Mouse (Mus musculus): ENCODE results near the gene Plgrkt. TPM values are rescaled to one million over a fixed set of nuclear protein-coding genes. Genes with fewer than 3 reads are reported as not detected.

The Plgrkt gene
- polyA plus RNA-seq, 1 experiment from 2014 or later, result 237 TPM

- Histone ChIP-seq H3K9ac (ENCODE audit: low read depth, low read length) (no peak overlapping the region), H3K27ac (ENCODE audit: low read length) (no peak overlapping the region), H3K4me3 (ENCODE audit: low read length) (no peak overlapping the region), H3K36me3 (ENCODE audit: control insufficient read depth, insufficient read depth, low read length) (peaks cover 2% of the 10 kb centered on the region; the same call in 1 of the 2 replicates), H3K4me1 (ENCODE audit: control insufficient read depth, insufficient read depth, low read length) (no peaks in the 10 kb centered on the region), H3K9me3 (ENCODE audit: control insufficient read depth, low read length) (no peaks in the 10 kb centered on the region), H3K4me2 (ENCODE audit: low read depth, low read length) (no peak overlapping the region), H3K27me3 (replicated peaks; ENCODE audit: control insufficient read depth, insufficient read depth, low read length) (no peaks in the 10 kb centered on the region)
- no peak for ATAC-seq
Measured at GRCm38 (mm10) chr19:29344868-29345267, 22.3 kb downstream of the Plgrkt start.

DNA sequence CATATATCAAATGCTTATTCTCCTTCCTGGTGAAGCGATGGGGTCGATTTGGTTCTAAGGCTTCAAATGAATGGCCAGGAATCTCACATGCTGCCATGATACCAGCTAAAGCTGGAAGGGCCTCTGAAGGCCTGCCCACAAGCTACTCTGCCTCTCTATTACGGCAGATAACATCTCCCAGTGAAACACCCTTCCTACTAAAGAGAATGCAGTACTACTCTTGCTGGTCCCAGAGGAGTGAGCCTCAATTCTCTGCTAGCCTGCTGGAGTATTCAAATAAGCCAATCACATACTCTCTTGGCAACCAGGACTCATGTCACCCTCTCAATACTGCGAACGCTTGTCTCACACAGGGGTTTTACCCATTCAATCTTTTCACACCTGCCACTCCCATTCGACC, 24.9 kb downstream of the Plgrkt start:
- WGBS, result 83% methylated on average over 6 of the region's 6 CpGs
- ATAC-seq, result no peak

DNA sequence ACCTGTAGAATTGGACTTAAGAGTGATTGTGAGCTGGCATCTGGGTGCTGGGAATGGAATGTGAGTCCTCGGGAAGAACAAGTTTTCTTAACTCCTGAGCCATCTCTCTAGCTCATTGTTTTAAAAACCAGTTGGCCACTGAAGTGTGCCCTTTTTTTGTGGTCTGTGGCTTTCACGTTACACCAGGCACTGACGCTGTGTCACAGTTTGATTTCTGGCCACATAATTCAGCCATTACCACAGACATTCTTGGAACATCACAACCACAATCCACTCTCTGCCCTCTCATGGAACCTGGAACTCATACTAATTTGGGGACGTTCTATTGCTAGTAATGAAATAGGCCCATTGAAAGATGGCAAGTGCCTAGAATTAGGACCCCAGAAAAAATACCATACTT, 26.2 kb downstream of the Plgrkt start:
- no peak overlapping the region for H3K9ac ChIP-seq (ENCODE audit: low read depth, low read length)
- H3K4me2 ChIP-seq (ENCODE audit: low read depth, low read length), result no peak overlapping the region
- H3K4me3 ChIP-seq (ENCODE audit: low read length), result no peak overlapping the region
- ATAC-seq, result no peak
- no peak overlapping the region for H3K27ac ChIP-seq (ENCODE audit: low read length)
- no peaks in the 10 kb centered on the region for H3K36me3 ChIP-seq (ENCODE audit: control insufficient read depth, insufficient read depth, low read length)
- H3K9me3 ChIP-seq (ENCODE audit: control insufficient read depth, low read length), result no peaks in the 10 kb centered on the region
- no peaks in the 10 kb centered on the region for H3K27me3 ChIP-seq (replicated peaks; ENCODE audit: control insufficient read depth, insufficient read depth, low read length)
- H3K4me1 ChIP-seq (ENCODE audit: control insufficient read depth, insufficient read depth, low read length), result no peaks in the 10 kb centered on the region
- whole genome bisulfite sequencing, result 80% methylated on average over 4 of the region's 4 CpGs

More for the DNA sequence above, 24.9 kb downstream of the Plgrkt start:
- H3K9ac ChIP-seq (ENCODE audit: low read depth, low read length), result no peak overlapping the region
- H3K36me3 ChIP-seq (ENCODE audit: control insufficient read depth, insufficient read depth, low read length), result no peaks in the 10 kb centered on the region
- H3K27me3 ChIP-seq (replicated peaks; ENCODE audit: control insufficient read depth, insufficient read depth, low read length), result no peaks in the 10 kb centered on the region
- no peak overlapping the region for H3K4me3 ChIP-seq (ENCODE audit: low read length)
- no peak overlapping the region for H3K4me2 ChIP-seq (ENCODE audit: low read depth, low read length)
- H3K9me3 ChIP-seq (ENCODE audit: control insufficient read depth, low read length), result no peaks in the 10 kb centered on the region
- no peaks in the 10 kb centered on the region for H3K4me1 ChIP-seq (ENCODE audit: control insufficient read depth, insufficient read depth, low read length)
- H3K27ac ChIP-seq (ENCODE audit: low read length), result no peak overlapping the region

DNA sequence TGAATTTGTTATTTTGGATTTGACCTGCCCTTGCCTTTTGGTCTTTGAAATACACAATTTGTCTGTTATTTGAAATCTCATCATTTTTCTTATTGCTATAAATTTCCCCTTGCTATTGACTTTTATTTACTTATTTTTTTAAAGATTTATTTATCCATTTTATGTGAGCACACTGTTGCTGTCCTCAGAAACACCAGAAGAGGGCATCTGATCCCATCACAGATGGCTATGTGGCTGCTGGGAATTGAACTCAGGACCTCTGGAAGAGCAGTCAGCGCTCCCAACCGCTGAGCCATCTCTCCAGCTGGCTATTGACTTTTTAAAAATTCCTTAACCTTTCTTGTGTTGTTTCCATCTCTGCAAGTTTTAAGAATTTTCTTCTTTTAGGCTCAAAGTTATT, 30.6 kb downstream of the Plgrkt start:
- ATAC-seq, result no peak
- no peak overlapping the region for H3K4me2 ChIP-seq (ENCODE audit: low read depth, low read length)
- 87% methylated on average over 2 of the region's 2 CpGs for WGBS
- peaks cover 3% of the 10 kb centered on the region; the same call in 1 of the 2 replicates for H3K27me3 ChIP-seq (replicated peaks; ENCODE audit: control insufficient read depth, insufficient read depth, low read length)
- H3K4me1 ChIP-seq (ENCODE audit: control insufficient read depth, insufficient read depth, low read length), result peaks cover 4% of the 10 kb centered on the region; the same call in 1 of the 2 replicates
- H3K9ac ChIP-seq (ENCODE audit: low read depth, low read length), result no peak overlapping the region
- H3K4me3 ChIP-seq (ENCODE audit: low read length), result no peak overlapping the region
- H3K36me3 ChIP-seq (ENCODE audit: control insufficient read depth, insufficient read depth, low read length), result no peaks in the 10 kb centered on the region
- H3K27ac ChIP-seq (ENCODE audit: low read length), result no peak overlapping the region
- H3K9me3 ChIP-seq (ENCODE audit: control insufficient read depth, low read length), result no peaks in the 10 kb centered on the region

DNA sequence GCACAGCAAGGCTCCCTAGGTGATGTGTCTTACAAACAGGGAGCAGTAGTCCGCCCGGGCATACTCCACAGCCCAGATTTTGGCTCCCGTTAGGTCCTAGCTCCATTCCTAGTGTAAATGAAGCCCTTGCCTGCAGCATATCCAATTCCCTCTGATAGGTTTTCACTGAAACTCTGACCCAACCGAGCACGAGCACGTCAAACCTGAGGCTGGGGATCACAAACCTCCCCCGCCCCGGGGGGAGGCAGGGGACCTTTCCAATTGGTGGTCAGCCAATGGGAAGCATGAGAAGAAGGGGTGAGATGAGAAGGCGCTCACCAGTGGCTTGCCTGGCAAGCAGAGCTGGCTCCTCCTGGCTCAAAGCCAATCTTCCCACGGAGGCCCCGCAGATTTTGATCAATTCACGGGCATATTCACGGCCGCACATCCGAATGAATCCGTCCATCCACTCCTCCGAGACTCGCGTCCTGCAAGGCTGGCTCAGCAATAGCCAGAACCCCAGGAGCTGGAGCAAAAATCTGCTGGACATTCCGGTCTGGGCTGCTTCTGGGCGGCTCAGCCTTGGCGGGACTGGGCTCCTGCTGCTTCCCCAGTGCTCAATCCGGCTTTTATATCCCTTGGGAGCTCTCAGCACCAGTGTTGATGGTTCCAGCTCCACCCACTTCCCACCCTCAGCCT, 33.0 kb downstream of the Plgrkt start, which contains the start of gene Rln1:
Gene Rln1, minus strand, starts transcription at position 603 of the 678 bp plus-strand sequence.
- Histone ChIP-seq H3K4me1 (ENCODE audit: control insufficient read depth, insufficient read depth, low read length) (peaks cover 4% of the 10 kb centered on the region; the same call in 1 of the 2 replicates), H3K36me3 (ENCODE audit: control insufficient read depth, insufficient read depth, low read length) (no peaks in the 10 kb centered on the region), H3K27ac (ENCODE audit: low read length) (no peak within 1 kb of the TSS), H3K27me3 (replicated peaks; ENCODE audit: control insufficient read depth, insufficient read depth, low read length) (peaks cover 3% of the 10 kb centered on the region; the same call in 1 of the 2 replicates), H3K9ac (ENCODE audit: low read depth, low read length) (peak within 1 kb of the TSS; percentile 65), H3K4me2 (ENCODE audit: low read depth, low read length) (peak within 1 kb of the TSS; percentile 80), H3K4me3 (ENCODE audit: low read length) (peak within 1 kb of the TSS; percentile 45), H3K9me3 (ENCODE audit: control insufficient read depth, low read length) (no peaks in the 10 kb centered on the region)
- ATAC-seq, result peak; percentile 48
- WGBS, result 4% methylated on average over 23 of the region's 23 CpGs

DNA sequence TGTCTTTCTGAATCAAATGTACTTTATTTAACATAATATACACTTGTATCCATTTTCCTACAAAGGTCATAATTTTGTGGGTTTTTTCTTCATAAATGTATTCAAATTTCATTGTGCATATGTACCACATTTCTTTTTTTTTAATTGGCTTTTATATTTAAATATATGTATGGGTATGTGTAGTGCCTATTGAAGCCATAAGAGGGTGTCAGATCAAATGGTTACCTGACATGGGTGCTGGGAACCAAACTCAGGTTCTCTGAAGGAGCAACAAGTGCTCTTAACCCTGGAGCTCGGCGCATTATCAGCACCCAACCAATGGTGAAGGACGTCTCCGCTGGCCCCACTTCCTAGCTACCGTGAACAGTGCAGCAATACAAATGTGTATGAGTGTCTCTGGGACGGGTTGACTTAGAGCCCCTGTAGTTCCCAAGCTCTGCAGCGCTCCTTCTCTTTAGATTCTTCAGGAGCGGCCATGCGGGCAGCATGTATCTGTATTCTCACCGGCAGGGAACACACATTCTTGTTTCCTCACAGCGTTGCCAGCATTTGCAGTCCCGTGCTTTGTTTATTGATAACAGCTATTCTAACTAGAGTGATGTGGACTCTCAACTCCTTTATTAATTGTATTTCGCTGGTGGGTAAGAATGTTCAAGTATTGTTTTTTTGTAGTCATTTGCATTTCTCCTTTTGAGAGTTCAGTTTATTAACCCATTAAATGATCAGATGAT, 40.2 kb downstream of the Plgrkt start:
- Histone ChIP-seq H3K27ac (ENCODE audit: low read length) (no peak overlapping the region), H3K9me3 (ENCODE audit: control insufficient read depth, low read length) (no peaks in the 10 kb centered on the region), H3K4me1 (ENCODE audit: control insufficient read depth, insufficient read depth, low read length) (peaks cover 7% of the 10 kb centered on the region; the same call in 1 of the 2 replicates), H3K36me3 (ENCODE audit: control insufficient read depth, insufficient read depth, low read length) (no peaks in the 10 kb centered on the region), H3K27me3 (replicated peaks; ENCODE audit: control insufficient read depth, insufficient read depth, low read length) (no peaks in the 10 kb centered on the region), H3K4me3 (ENCODE audit: low read length) (no peak overlapping the region), H3K4me2 (ENCODE audit: low read depth, low read length) (no peak overlapping the region), H3K9ac (ENCODE audit: low read depth, low read length) (no peak overlapping the region)
- 79% methylated on average over 13 of the region's 13 CpGs for WGBS
- no peak for ATAC-seq

GRCm38 (mm10) chr19:29326396-29326795, 40.8 kb downstream of the Plgrkt start:
- H3K27ac ChIP-seq (ENCODE audit: low read length), result no peak overlapping the region
- H3K36me3 ChIP-seq (ENCODE audit: control insufficient read depth, insufficient read depth, low read length), result no peaks in the 10 kb centered on the region
- peaks cover 7% of the 10 kb centered on the region; the same call in 1 of the 2 replicates for H3K4me1 ChIP-seq (ENCODE audit: control insufficient read depth, insufficient read depth, low read length)
- no peaks in the 10 kb centered on the region for H3K9me3 ChIP-seq (ENCODE audit: control insufficient read depth, low read length)
- no peak overlapping the region for H3K9ac ChIP-seq (ENCODE audit: low read depth, low read length)
- 89% methylated on average over 4 of the region's 4 CpGs for WGBS
- H3K27me3 ChIP-seq (replicated peaks; ENCODE audit: control insufficient read depth, insufficient read depth, low read length), result no peaks in the 10 kb centered on the region
- H3K4me3 ChIP-seq (ENCODE audit: low read length), result no peak overlapping the region
- H3K4me2 ChIP-seq (ENCODE audit: low read depth, low read length), result no peak overlapping the region
- ATAC-seq, result no peak

GRCm38 (mm10) chr19:29325852-29326180, 41.4 kb downstream of the Plgrkt start:
- peaks cover 7% of the 10 kb centered on the region; the same call in 1 of the 2 replicates for H3K4me1 ChIP-seq (ENCODE audit: control insufficient read depth, insufficient read depth, low read length)
- H3K27me3 ChIP-seq (replicated peaks; ENCODE audit: control insufficient read depth, insufficient read depth, low read length), result no peaks in the 10 kb centered on the region
- H3K4me2 ChIP-seq (ENCODE audit: low read depth, low read length), result peak overlapping the region; percentile 73
- peak overlapping the region; percentile 14; the same call in 1 of the 2 replicates for H3K9ac ChIP-seq (ENCODE audit: low read depth, low read length)
- H3K27ac ChIP-seq (ENCODE audit: low read length), result no peak overlapping the region; the same call in 1 of the 2 replicates
- no peaks in the 10 kb centered on the region for H3K36me3 ChIP-seq (ENCODE audit: control insufficient read depth, insufficient read depth, low read length)
- no peak for ATAC-seq
- H3K4me3 ChIP-seq (ENCODE audit: low read length), result peak overlapping the region; percentile 45
- WGBS, result 51% methylated on average over 9 of the region's 9 CpGs
- no peaks in the 10 kb centered on the region for H3K9me3 ChIP-seq (ENCODE audit: control insufficient read depth, low read length)

GRCm38 (mm10) chr19:29325053-29325851, 41.9 kb downstream of the Plgrkt start, which contains the start of gene Insl6:
Gene Insl6 (minus strand): TSS chr19:29325356.
- Histone ChIP-seq H3K9me3 (ENCODE audit: control insufficient read depth, low read length) (no peaks in the 10 kb centered on the region), H3K27ac (ENCODE audit: low read length) (peak within 1 kb of the TSS; percentile 69), H3K27me3 (replicated peaks; ENCODE audit: control insufficient read depth, insufficient read depth, low read length) (no peaks in the 10 kb centered on the region), H3K9ac (ENCODE audit: low read depth, low read length) (peak within 1 kb of the TSS; percentile 64), H3K4me3 (ENCODE audit: low read length) (peak within 1 kb of the TSS; percentile 45), H3K4me2 (ENCODE audit: low read depth, low read length) (peak within 1 kb of the TSS; percentile 73), H3K4me1 (ENCODE audit: control insufficient read depth, insufficient read depth, low read length) (peaks cover 7% of the 10 kb centered on the region; the same call in 1 of the 2 replicates), H3K36me3 (ENCODE audit: control insufficient read depth, insufficient read depth, low read length) (no peaks in the 10 kb centered on the region)
- peak; percentile 98 for ATAC-seq
- 3% methylated on average over 31 of the region's 31 CpGs for WGBS
